Mouse (Mus musculus) small intestine, adult 2 months (tissue): Measurements from ENCODE around the gene Ak4. TPM values are rescaled to one million over a fixed set of nuclear protein-coding genes. Genes with fewer than 3 reads are reported as not detected.

Experiments used
- H3K27ac ChIP-seq: fragments of 200-500 bp; 2 replicates; pipeline ENCODE4 v1.5.1; 2012; ENCODE audit warnings: low read depth, low read length, control low read depth, inconsistent platforms; ENCODE audit not compliant: insufficient read depth
- H3K27me3 ChIP-seq: fragments of 200-500 bp; 2 replicates; pipeline ENCODE4 v1.6.1; 2012; ENCODE audit warnings: mild to moderate bottlenecking, moderate library complexity, low read length, inconsistent platforms; ENCODE audit not compliant: control insufficient read depth, insufficient read depth
- H3K36me3 ChIP-seq: fragments of 200-500 bp; 2 replicates; pipeline ENCODE4 v1.6.1; 2012; ENCODE audit warnings: mild to moderate bottlenecking, low read length, control low read depth, inconsistent platforms; ENCODE audit not compliant: control insufficient read depth, insufficient read depth
- H3K4me1 ChIP-seq: fragments of 200-500 bp; 2 replicates; pipeline ENCODE4 v1.6.1; 2012; ENCODE audit warnings: low read length, inconsistent platforms, mixed read lengths; ENCODE audit not compliant: control insufficient read depth, insufficient read depth, insufficient read length
- H3K4me3 ChIP-seq: fragments of 200-500 bp; 2 replicates; pipeline ENCODE4 v1.5.1; 2012; ENCODE audit warnings: low read depth, mild to moderate bottlenecking, control low read depth, inconsistent platforms, low read length, moderate library complexity
- CTCF ChIP-seq: fragments of 200-500 bp; IDR thresholded peaks from 2 replicates; pipeline ENCODE4 v1.5.1; 2012; ENCODE audit warnings: low read depth, mild to moderate bottlenecking, control low read depth, inconsistent platforms, low read length, moderate library complexity, mixed read lengths; ENCODE audit not compliant: insufficient replicate concordance, insufficient read length; ENCODE audit errors: extremely low read depth
- POLR2A ChIP-seq: fragments of 200-500 bp; IDR thresholded peaks from 2 replicates; pipeline ENCODE4 v1.6.1; 2012; ENCODE audit warnings: low read depth, mild to moderate bottlenecking, control low read depth, inconsistent platforms, low read length, moderate library complexity
- WGBS: fragments of 180-500 bp; shearing (Covaris S2); methylation state at CpG from one replicate; pipeline ENCODE4 v1.1.7; 2018; 5-methylcytosine and 5-hydroxymethylcytosine counted together
- polyA plus RNA-seq: library from polyadenylated mRNA; depleted of rRNA; stranded (reverse); fragments of >200 nt; gene quantifications from 2 replicates; pipeline ENCODE4 v1.2.3, GENCODE M21; 2012

Gene Ak4
- polyA plus RNA-seq, 1 experiment, result 0.20 TPM

DNA sequence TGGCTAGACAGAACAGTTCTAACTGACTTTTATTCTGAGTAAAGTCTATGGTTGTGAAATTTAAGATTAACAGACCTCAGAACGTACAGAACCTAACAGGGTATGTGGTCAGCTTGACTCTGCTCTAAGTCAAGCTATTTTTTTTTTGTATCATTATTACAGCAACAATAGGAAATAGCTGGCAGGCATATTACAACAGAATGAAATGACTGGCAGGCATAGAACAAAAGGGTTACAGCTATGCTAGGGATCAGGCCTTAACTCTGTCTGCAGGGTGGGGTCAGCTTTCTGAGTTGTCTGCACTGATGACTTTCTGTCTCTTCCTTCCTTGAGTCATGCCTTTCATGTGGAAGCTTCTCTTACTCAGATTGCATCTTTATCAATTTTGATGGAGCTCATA lies 17.1 kb upstream of the Ak4 start:
- no peak overlapping the region for H3K4me3 ChIP-seq
- no peaks in the 10 kb centered on the region for H3K4me1 ChIP-seq
- 81% methylated on average over 1 of the region's 1 CpGs for WGBS
- TF ChIP-seq CTCF (no peak), POLR2A (no peak)
- no peak overlapping the region for H3K27ac ChIP-seq
- no peaks in the 10 kb centered on the region for H3K36me3 ChIP-seq
- H3K27me3 ChIP-seq, result no peaks in the 10 kb centered on the region

DNA sequence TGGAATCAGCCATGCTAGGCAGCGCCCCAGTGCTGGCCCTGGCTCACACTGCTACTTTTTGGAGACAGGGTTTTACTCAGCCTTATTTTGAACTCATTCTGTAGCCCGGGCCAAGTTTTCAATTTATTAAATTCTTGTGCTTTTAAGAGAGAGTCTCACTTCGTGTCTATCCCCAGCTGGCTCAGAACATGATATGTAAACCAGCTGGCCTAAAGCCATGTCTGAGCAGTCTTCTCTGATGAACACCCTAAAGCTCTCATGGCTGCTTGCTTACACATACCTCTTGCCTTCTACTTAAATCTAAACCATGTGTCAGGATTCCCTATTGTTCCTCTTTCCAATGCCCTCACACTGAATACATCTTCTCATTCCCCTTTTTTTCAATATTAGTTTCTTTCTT lies 14.2 kb upstream of the Ak4 start:
- 62% methylated on average over 3 of the region's 3 CpGs for WGBS
- H3K27ac ChIP-seq, result no peak overlapping the region
- H3K4me3 ChIP-seq, result no peak overlapping the region
- no peaks in the 10 kb centered on the region for H3K27me3 ChIP-seq
- no peaks in the 10 kb centered on the region for H3K4me1 ChIP-seq
- H3K36me3 ChIP-seq, result no peaks in the 10 kb centered on the region
- TF ChIP-seq POLR2A (no peak), CTCF (no peak)

DNA sequence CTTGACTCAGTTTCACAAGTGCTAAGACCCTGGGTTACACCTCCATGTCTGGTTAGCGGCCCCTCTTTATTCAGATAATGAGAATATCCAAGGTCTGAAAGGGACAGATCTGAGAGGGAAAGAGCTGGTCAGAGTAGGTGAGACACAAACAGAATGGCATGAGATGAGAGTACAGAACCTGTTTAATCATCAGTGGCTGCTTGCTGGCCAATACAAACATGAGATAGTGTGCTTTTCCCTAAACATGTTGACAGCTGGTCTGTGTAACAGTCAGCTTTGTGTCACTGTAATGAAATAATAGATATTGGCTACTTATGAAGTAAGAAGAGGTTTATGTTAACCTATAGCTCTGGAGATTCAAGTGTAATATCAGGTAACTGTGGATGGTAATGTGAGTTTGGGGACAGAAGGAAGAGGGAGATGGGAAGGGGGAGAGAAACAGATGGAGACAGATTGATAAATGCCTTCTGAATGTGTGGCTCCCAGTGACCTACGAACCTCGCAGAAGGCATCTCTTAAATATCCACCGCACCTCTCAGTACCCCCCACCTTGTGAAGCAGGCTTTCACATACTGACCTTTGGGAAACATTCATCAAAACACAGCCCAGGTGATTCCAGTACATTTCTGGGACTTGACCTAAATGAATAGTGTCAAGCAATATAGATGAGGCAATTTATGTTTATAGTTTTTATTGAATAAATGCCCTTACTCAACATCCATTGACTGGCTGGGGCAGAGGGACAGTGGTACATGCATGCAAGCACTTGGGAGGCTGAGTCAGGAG lies 12.5 kb upstream of the Ak4 start:
- Histone ChIP-seq H3K36me3 (no peaks in the 10 kb centered on the region), H3K27me3 (no peaks in the 10 kb centered on the region), H3K4me1 (no peaks in the 10 kb centered on the region), H3K27ac (no peak overlapping the region), H3K4me3 (no peak overlapping the region)
- no peak for TF ChIP-seq POLR2A
- no peak for TF ChIP-seq CTCF
- WGBS, result 93% methylated on average over 4 of the region's 4 CpGs

DNA sequence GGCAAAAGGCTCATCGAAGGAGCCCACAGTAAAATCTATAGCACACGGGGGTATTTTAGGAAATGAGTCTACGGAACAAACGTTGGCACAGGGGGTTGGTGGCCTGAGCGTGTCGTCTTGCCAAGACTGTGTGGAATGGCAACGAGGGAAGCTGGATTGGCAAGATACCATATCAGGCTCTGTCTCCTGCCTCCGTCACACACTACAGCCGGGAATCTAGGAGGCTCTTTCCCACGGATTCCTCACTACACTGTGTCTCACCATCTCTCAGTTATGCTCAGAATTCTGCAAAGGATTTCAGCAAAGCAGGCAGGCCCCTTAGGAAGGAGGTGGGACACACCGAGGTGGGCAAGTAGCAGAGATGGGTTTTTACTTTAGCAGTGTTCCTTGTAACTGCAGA lies 2.1 kb upstream of the Ak4 start:
- TF ChIP-seq POLR2A (no peak), CTCF (no peak)
- 82% methylated on average over 11 of the region's 11 CpGs for whole genome bisulfite sequencing

DNA sequence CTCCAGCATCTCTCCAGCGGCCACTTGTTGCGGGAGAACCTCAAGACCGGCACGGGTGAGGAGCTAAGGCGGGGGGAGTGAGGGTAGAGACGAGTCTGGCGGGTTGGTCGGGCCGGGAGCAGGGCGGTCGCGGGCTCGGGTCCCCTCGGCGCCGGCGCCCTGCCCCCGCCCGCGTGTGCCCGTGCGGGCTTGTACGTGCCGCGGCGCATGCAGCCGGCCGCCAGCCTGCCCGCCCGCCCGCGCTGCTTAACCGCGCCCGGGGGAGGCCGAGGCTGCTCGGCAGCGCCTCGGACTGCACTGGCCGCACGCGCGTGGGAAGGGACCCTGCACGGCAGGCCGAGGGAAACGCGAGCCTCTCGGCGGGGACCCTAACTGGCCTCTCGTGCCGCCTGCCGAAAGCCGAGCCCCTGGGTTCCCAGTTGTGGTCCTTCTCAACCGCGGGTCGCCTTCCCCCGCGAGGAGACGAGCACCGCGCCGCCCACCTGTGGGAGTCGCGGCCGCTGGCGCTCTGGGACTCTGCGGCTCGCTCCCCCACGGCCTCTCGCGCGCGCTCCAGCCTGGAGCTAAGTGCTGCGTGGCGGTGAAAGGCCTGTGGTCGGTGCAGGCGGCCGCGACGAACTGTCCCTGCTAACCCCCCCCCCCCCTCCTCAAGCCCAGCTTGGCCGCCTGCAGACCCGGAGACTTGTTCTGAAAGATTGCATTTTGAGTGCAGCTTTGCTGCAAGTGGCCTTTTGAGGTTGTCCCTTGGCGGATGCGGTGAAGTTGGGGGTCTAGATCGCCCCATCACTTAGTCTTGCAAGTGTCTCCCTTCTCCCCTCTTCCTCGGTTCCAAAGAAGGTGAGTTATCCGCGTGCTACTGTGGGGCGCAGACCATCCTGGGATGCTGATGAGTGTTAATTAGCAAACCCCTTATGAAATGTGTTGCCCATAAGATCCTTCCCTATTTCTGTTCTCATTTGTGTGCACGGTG lies 1.1 kb downstream of the Ak4 start:
- Histone ChIP-seq H3K27ac (no peak overlapping the region), H3K36me3 (no peaks in the 10 kb centered on the region), H3K27me3 (peaks cover 25% of the 10 kb centered on the region), H3K4me3 (peak overlapping the region; percentile 47), H3K4me1 (no peaks in the 10 kb centered on the region; the same call in 1 of the 2 replicates)
- TF ChIP-seq CTCF, result no peak
- TF ChIP-seq POLR2A, result no peak
- 5% methylated on average over 90 of the region's 90 CpGs for WGBS

More for the DNA sequence above, 2.1 kb upstream of the Ak4 start:
- Histone ChIP-seq H3K4me1 (no peaks in the 10 kb centered on the region; the same call in 1 of the 2 replicates), H3K27me3 (peaks cover 25% of the 10 kb centered on the region), H3K27ac (no peak overlapping the region), H3K36me3 (no peaks in the 10 kb centered on the region), H3K4me3 (no peak overlapping the region)

DNA sequence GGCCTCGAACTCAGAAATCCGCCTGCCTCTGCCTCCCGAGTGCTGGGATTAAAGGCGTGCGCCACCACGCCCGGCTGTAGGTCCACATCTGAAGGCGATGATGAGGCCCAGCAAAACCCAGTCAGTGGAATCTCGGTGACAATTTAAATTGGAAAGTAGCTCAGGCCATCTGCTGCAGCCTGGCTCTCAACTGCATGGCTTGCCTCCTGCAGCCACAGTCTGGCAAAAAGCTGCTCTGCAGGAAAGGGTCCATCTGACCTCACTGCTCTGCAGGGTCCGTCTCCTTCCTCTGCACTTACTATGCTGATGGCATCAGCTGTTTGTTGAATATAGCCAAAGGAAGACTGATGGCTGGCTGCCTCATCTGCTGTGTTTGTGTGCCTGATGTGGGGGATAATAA lies 3.9 kb downstream of the Ak4 start:
- TF ChIP-seq CTCF (no peak), POLR2A (no peak)
- WGBS, result 91% methylated on average over 10 of the region's 10 CpGs

DNA sequence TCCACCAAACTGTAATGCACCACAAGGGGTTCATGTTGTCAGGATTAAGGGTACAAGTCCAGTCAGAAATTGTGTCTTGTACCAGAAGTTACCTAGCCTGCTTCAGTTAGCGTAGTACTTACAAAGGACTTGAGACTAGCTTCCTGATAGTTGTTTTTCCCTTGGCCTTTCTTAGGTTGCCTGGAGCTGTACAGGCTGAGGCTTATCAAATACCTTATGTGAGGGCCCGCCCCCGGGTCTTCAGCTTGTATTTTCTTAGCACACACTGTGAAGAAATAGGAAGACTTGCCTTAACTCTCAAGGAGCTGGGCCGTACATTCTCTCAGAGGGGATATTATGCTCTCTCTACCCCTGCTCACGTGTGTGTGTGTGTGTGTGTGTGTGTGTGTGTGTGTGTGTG lies 4.5 kb downstream of the Ak4 start:
- WGBS, result 78% methylated on average over 5 of the region's 5 CpGs
- Histone ChIP-seq H3K27ac (no peak overlapping the region), H3K36me3 (no peaks in the 10 kb centered on the region), H3K27me3 (peaks cover 25% of the 10 kb centered on the region), H3K4me1 (no peaks in the 10 kb centered on the region; the same call in 1 of the 2 replicates), H3K4me3 (no peak overlapping the region)
- no peak for TF ChIP-seq CTCF
- no peak for TF ChIP-seq POLR2A

More for the DNA sequence above, 3.9 kb downstream of the Ak4 start:
- Histone ChIP-seq H3K4me1 (no peaks in the 10 kb centered on the region; the same call in 1 of the 2 replicates), H3K27ac (no peak overlapping the region), H3K36me3 (no peaks in the 10 kb centered on the region), H3K4me3 (no peak overlapping the region), H3K27me3 (peaks cover 25% of the 10 kb centered on the region)
